Mouse (Mus musculus) stomach, embryonic 16.5 days (tissue): ENCODE results near the gene Dkc1. TPM values are rescaled to one million over a fixed set of nuclear protein-coding genes. Genes with fewer than 3 reads are reported as not detected.

Experiments
- ATAC-seq: fragments of 200-750 bp; cut with Nextera tagmentation; 2 replicates; pipeline ENCODE4 v1.8.0; 2017; ENCODE audit warnings: moderate number of reproducible peaks, moderate TSS enrichment; ENCODE audit not compliant: insufficient read depth, low FRiP score
- H3K27ac ChIP-seq: fragments of 300-500 bp; sonication (generic); 2 replicates; pipeline ENCODE4 v1.5.1; 2014; ENCODE audit warnings: low read length
- H3K27me3 ChIP-seq: fragments of 300-500 bp; sonication (generic); 2 replicates; pipeline ENCODE4 v1.6.1; 2014; ENCODE audit warnings: low read length, control low read depth, mixed read lengths; ENCODE audit not compliant: control insufficient read depth, insufficient read depth
- H3K36me3 ChIP-seq: fragments of 300-500 bp; sonication (generic); 2 replicates; pipeline ENCODE4 v1.6.1; 2014; ENCODE audit warnings: low read length; ENCODE audit not compliant: control insufficient read depth, insufficient read depth
- H3K4me1 ChIP-seq: fragments of 300-500 bp; sonication (generic); 2 replicates; pipeline ENCODE4 v1.6.1; 2014; ENCODE audit warnings: low read length, control low read depth, mixed read lengths; ENCODE audit not compliant: control insufficient read depth, insufficient read depth
- H3K4me2 ChIP-seq: fragments of 300-500 bp; sonication (generic); 2 replicates; pipeline ENCODE4 v1.6.1; 2014; ENCODE audit warnings: low read depth, low read length, mixed read lengths
- H3K4me3 ChIP-seq: fragments of 300-500 bp; sonication (generic); replicated peaks from 2 replicates; pipeline ENCODE4 v1.5.1; 2014; ENCODE audit warnings: mild to moderate bottlenecking, low read length
- H3K9ac ChIP-seq: fragments of 300-500 bp; sonication (generic); 2 replicates; pipeline ENCODE4 v1.6.1; 2014; ENCODE audit warnings: low read length
- H3K9me3 ChIP-seq: fragments of 300-500 bp; sonication (generic); replicated peaks from 2 replicates; pipeline ENCODE4 v1.6.1; 2016; ENCODE audit warnings: low read length, control low read depth; ENCODE audit not compliant: control insufficient read depth
- WGBS: fragments of 180-500 bp; shearing (Covaris S2); extraction: QIAGEN DNeasy Blood & Tissue Kit; methylation state at CpG from one replicate; pipeline ENCODE4 v1.1.7; 2014; 5-methylcytosine and 5-hydroxymethylcytosine counted together
- polyA plus RNA-seq: library from polyadenylated mRNA; unstranded; fragments of >200 nt; fragmentation: Nextera tagmentation; extraction: Ambion mirVana; gene quantifications from 2 replicates; pipeline ENCODE4 v1.2.1, GENCODE M21; 2015

Dkc1 gene
- polyA plus RNA-seq, 1 experiment from 2014 or later = 98.7 TPM

- Histone ChIP-seq H3K9ac (peak overlapping the region; percentile 74), H3K36me3 (peaks cover 2% of the 10 kb centered on the region; the same call in 1 of the 2 replicates), H3K27ac (peak overlapping the region; percentile 71), H3K4me2 (peak overlapping the region; percentile 58), H3K9me3 (no peaks in the 10 kb centered on the region), H3K4me1 (no peaks in the 10 kb centered on the region), H3K27me3 (no peaks in the 10 kb centered on the region), H3K4me3 (peak overlapping the region; percentile 64)
- 19% methylated on average over 23 of the region's 23 CpGs for WGBS
- ATAC-seq = no peak
Observed at GRCm38 (mm10) chrX:75096163-75096770, 613 bp downstream of the Dkc1 start.

GRCm38 (mm10) chrX:75098799-75099198 lies 3.1 kb downstream of the Dkc1 start:
- Histone ChIP-seq H3K4me2 (no peak overlapping the region), H3K9me3 (no peaks in the 10 kb centered on the region), H3K27me3 (no peaks in the 10 kb centered on the region), H3K36me3 (peaks cover 6% of the 10 kb centered on the region; the same call in 1 of the 2 replicates), H3K27ac (no peak overlapping the region), H3K4me3 (no peak overlapping the region), H3K4me1 (no peaks in the 10 kb centered on the region), H3K9ac (no peak overlapping the region)
- 91% methylated on average over 8 of the region's 8 CpGs for WGBS
- no peak for ATAC-seq

DNA sequence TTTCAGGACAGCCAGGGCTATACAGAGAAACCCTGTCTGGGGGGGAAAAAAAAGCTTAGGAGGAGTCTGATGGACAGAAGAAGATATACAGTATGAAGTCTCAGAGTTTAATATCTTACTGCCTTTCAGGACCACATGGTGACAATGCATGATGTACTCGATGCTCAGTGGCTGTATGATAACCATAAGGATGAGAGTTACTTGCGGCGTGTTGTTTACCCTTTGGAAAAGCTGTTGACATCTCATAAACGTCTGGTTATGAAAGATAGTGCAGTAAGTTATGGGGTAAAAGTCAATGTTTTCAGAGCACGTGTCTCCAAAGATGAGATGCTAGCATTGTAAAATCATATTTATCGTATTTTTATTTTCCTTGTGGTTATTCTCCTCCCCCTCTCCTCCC lies 6.6 kb downstream of the Dkc1 start:
- H3K9ac ChIP-seq = no peak overlapping the region
- H3K27me3 ChIP-seq = no peaks in the 10 kb centered on the region
- H3K4me1 ChIP-seq = no peaks in the 10 kb centered on the region
- H3K27ac ChIP-seq = no peak overlapping the region
- H3K9me3 ChIP-seq = no peaks in the 10 kb centered on the region
- ATAC-seq = no peak
- no peak overlapping the region for H3K4me3 ChIP-seq
- peaks cover 6% of the 10 kb centered on the region; the same call in 1 of the 2 replicates for H3K36me3 ChIP-seq
- 91% methylated on average over 6 of the region's 6 CpGs for WGBS
- no peak overlapping the region for H3K4me2 ChIP-seq

GRCm38 (mm10) chrX:75115550-75115949 lies 19.9 kb downstream of the Dkc1 start:
- H3K4me2 ChIP-seq = no peak overlapping the region
- H3K27ac ChIP-seq = no peak overlapping the region
- H3K9me3 ChIP-seq = no peaks in the 10 kb centered on the region
- H3K4me3 ChIP-seq = no peak overlapping the region
- no peaks in the 10 kb centered on the region for H3K27me3 ChIP-seq
- no peaks in the 10 kb centered on the region for H3K36me3 ChIP-seq
- no peak for ATAC-seq
- H3K4me1 ChIP-seq = no peaks in the 10 kb centered on the region
- no peak overlapping the region for H3K9ac ChIP-seq

- 79% methylated on average over 3 of the region's 3 CpGs for WGBS
- ATAC-seq = no peak
- Histone ChIP-seq H3K27me3 (no peaks in the 10 kb centered on the region), H3K9ac (no peak overlapping the region), H3K27ac (no peak overlapping the region), H3K4me1 (0 out of 2 replicates have a peak, but pooled peaks cover 2% of the 10 kb centered on the region), H3K4me3 (no peak overlapping the region), H3K9me3 (no peaks in the 10 kb centered on the region), H3K36me3 (no peaks in the 10 kb centered on the region), H3K4me2 (no peak overlapping the region)
Observed at GRCm38 (mm10) chrX:75125606-75126005, 30.0 kb downstream of the Dkc1 start.

- Histone ChIP-seq H3K27ac (no peak overlapping the region), H3K36me3 (no peaks in the 10 kb centered on the region), H3K4me1 (0 out of 2 replicates have a peak, but pooled peaks cover 2% of the 10 kb centered on the region), H3K4me3 (no peak overlapping the region), H3K4me2 (no peak overlapping the region), H3K9ac (no peak overlapping the region), H3K27me3 (no peaks in the 10 kb centered on the region), H3K9me3 (no peaks in the 10 kb centered on the region)
- no peak for ATAC-seq
Observed at GRCm38 (mm10) chrX:75126893-75127292, 31.2 kb downstream of the Dkc1 start.

DNA sequence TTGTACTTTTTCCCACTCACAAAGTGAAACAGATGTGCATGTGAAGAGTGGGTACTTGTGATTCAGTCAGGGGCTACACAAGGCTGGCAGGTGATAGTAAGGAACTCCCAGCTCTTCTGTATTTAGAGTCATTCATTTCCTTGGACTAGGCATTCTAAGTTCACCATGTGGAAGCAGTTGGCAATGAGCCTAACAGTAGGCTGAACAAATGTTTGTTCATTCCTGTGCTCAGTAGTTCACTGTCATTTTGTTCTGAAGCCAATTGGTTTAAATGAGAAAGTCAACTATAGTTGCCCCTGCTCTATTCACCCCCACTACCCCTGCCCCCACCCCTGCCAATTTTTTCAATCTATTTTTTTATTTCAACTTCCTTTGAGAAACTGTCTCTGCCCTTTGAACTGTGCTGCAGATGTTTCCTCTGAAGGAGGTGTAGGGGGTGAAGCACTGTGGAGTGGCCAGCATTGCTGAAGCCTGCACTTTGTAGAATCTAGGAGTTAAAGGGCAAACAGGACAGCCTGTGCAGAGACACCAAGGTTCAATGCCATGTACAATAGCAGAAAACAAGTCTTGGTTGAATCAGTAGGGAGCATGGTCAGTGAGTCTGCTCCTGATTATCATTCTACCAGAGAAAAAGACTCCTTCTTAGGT lies 32.8 kb downstream of the Dkc1 start:
- peak; percentile 52; the same call in 1 of the 2 replicates for ATAC-seq
- Histone ChIP-seq H3K9me3 (no peaks in the 10 kb centered on the region), H3K4me3 (no peak overlapping the region), H3K36me3 (no peaks in the 10 kb centered on the region), H3K9ac (no peak overlapping the region), H3K4me1 (0 out of 2 replicates have a peak, but pooled peaks cover 2% of the 10 kb centered on the region), H3K27me3 (no peaks in the 10 kb centered on the region), H3K4me2 (peak overlapping the region; percentile 38), H3K27ac (no peak overlapping the region)

GRCm38 (mm10) chrX:75129474-75129873 lies 33.8 kb downstream of the Dkc1 start:
- Histone ChIP-seq H3K36me3 (no peaks in the 10 kb centered on the region), H3K4me1 (0 out of 2 replicates have a peak, but pooled peaks cover 2% of the 10 kb centered on the region), H3K4me2 (peak overlapping the region; percentile 59), H3K27me3 (no peaks in the 10 kb centered on the region), H3K9me3 (no peaks in the 10 kb centered on the region), H3K27ac (no peak overlapping the region), H3K4me3 (peak overlapping the region; percentile 16), H3K9ac (no peak overlapping the region)
- WGBS = 56% methylated on average over 2 of the region's 2 CpGs
- ATAC-seq = no peak

GRCm38 (mm10) chrX:75130467-75131160 lies 35.0 kb downstream of the Dkc1 start, which contains the start of gene Mpp1:
TSS of gene Mpp1 (minus strand) at chrX:75131016.
- 12% methylated on average over 36 of the region's 36 CpGs for WGBS
- H3K4me2 ChIP-seq = peak within 1 kb of the TSS; percentile 59
- peak within 1 kb of the TSS; percentile 84 for H3K9ac ChIP-seq
- H3K27ac ChIP-seq = peak within 1 kb of the TSS; percentile 82
- H3K9me3 ChIP-seq = no peaks in the 10 kb centered on the region
- peak; percentile 98 for ATAC-seq
- peak within 1 kb of the TSS; percentile 64 for H3K4me3 ChIP-seq
- H3K36me3 ChIP-seq = no peaks in the 10 kb centered on the region
- 0 out of 2 replicates have a peak, but pooled peaks cover 2% of the 10 kb centered on the region for H3K4me1 ChIP-seq
- no peaks in the 10 kb centered on the region for H3K27me3 ChIP-seq
